Mouse (Mus musculus) left cerebral cortex, postnatal 25 days (tissue): ENCODE data around the gene Cntnap5a. TPM values are rescaled to one million over a fixed set of nuclear protein-coding genes. Genes with fewer than 3 reads are reported as not detected.

Source experiments
- microRNA-seq, 2 experiments: library from miRNA; unstranded; fragments of <30 nt; microRNA quantifications; one replicate each; pipeline ENCODE4 v1.2.0; 2022
- total RNA-seq, 2 experiments: library from RNA; stranded (reverse); gene quantifications; 2 replicates each; pipeline ENCODE4 v1.2.3; 2021

Gene Cntnap5a
- total RNA-seq, 2 experiments from 2014 or later = 32.6 to 34.7 TPM

Small RNA genes lying within 50 kb of the gene (microRNA-seq; reads per million reads assigned to microRNA genes)
- gene Gm23393 = 0 reads per million in 2 experiments
